Mouse (Mus musculus) retina, postnatal 1 day (tissue): ENCODE measurements around the gene Slc10a7.
"Not testable (repeated sequence)": the region's sequence is repeated elsewhere in the genome, so short reads cannot be mapped to it uniquely, and the experiment has no call there.

ENCODE experiments used
- DNase-seq: peaks from one replicate; pipeline ENCODE4 v3.0.0-alpha.2; 2012

The Slc10a7 gene

DNA sequence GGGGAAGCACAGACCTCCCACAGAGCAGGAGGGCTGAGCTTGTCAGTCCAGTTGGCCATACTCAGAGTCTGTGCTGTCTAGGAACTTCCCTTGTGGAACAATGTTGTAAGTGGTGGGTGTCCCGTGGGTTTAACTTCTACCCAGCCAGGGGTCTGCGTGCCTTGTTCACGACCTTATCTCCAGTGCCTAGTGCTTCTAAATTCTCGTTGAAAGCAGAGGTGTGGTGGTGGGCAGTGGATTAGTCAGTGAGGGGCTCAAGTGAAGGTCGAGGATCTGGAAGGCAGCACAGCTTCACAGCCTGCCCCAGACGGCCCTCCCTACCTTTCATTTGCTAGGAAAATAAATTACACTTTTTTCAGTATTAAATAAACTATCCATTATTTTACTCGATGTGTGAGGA, 161.1 kb downstream of the Slc10a7 start:
- DNase-seq = no peak

DNA sequence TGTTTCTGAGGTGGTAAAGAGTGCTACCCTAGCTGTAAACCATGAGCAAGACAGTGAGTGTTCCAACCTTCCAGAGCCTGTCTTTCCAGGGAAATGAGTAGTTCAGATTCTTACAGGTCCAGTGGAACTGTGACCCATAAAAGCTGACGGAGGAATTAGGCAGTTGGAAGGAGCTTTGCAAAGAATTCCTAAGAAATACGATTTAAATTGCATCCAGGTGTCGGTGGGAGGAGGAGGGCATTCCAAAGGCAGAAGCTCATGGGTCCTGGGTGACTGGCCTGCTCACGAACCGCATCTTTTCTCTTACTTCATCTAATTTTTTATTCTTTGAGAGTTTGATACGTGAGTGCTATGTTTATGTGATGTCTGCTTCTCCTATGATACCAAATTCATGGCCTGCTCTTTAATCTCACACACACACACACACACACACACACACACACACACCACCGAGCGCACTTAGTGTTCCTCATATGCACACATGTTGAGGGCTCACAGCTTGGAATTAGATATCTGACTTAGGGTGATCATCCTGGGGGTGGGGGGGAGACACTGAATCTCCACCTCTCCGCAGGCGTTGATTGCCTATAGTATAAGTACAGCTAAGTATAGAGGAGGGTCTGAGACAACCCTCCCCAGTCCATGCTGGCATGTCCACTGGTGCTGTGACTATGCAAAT, 169.5 kb downstream of the Slc10a7 start:
- DNase-seq = no peak

DNA sequence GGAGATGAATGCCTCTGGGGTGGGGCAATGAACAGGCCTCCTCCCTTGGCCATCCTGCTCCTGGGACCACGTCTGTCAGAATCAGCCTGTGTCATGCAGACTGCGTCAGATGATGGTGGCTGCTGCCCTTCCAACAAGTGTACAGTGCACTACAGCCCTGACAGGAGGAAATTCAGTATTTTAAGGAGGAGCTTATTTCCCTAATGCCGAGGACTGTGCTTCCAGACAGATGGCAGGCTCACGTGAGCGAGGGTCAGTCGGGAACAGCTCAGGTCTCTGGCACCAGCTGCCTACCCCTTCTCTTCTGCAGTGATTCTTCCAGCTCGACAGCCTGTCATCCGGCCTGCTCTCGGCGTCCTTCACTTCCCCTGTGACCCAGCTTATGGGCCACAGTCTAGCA, 181.6 kb downstream of the Slc10a7 start:
- DNase-seq = peak; percentile 79

DNA sequence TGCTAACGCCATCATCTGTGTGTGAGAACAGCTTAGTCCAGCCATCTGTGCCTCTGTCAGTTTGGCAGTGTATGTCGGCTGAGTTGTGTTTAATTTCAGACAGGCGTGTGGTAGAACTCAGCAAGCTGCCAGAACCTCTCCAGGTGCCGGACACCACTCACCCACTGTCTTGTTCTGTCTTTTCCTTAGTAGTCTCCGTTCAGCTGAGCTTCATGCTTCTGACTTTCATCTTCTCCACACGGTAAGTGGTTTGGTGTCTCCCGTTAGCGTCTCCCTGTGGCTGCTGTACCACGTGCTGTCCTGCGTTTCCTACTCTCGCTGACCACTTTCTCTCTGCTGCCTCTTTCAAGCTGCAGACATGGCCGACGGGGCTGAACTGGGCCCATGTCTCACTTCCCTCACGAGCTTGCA, 189.2 kb downstream of the Slc10a7 start:
- no peak for DNase-seq

DNA sequence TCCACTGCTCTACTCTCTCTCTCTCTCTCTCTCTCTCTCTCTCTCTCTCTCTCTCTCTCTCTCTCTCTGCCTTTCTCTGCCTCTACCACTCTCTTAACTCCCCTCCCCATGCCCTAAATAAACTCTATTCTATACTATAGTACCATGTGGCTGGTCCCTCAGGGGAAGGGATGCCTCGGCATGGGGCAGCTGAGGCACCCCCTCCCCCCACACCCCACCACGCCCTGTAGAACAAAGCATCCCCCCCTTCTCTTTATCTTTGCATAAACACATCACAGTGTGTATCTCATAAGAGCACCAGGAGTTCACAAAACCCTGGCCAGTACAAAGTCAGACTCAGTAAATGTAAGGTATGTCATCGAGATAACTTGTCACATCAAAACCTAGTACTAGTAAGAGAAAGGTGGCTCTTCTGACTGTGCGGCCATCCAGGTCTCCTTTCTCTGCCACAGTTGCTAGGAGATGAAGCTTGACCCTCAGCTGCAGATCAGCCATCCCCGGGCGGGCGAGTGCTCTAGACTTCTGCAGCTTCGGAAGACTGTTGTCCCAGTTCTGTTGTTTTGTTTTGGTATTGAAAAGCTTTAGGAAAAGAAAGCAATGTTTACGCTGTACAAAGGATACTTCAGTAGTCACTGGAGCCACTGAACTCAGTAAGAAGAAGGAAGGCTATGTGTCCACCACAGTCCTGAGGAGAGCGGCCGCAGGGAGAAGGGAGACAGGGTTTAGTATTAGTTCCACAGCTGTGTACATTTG, 194.1 kb downstream of the Slc10a7 start:
- peak; percentile 14 for DNase-seq

DNA sequence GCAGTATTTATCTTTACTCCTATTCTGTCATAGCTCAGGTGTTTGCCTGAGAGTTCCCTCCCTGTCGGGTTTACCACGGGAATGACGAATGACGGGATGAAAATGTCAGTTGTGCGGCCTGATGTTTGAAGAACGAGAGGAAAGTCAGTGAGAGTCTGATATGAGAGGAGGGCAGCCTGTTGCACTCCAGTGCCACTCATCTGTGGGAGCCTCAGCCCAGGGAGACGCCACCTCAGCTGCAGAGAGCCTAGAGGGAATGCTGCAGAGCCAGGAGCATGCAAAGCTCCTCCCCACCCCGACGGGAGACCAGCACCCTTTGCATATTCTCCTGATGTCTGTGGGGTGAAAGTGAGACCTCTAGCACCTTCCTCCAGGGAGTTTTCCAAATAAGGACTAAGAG, 196.8 kb downstream of the Slc10a7 start:
- no peak for DNase-seq

DNA sequence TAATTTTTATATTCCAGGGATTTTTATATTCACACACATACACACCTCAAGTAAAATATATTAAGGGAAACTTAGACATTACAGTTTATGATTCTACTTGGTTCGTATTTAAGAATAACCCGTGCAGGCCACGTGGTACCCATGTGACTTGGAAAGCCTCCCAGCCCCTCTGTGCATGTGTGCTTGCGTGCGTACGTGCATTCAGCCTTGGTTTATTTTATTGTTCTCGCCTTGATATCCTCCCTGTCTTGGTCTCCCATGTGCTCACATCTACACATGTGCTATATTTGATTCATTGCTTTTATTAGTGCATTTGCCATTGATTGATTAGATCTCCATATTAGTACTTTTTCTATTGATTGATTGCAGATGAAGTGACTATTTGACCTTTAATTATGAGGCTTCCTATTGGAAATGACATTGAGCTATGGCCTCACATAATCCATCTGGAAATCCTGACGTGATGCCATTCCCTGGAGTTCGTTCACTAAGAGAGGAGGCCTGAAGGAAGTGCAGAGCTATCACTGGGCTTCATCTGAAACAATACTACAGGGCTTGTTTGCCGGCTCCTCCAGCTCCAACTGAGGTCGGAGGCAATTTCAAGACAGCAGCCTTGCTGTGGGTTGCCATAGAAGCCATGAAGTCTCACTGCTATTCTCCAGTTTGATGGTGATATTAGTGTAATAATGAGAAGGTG, 200.9 kb downstream of the Slc10a7 start:
- no peak for DNase-seq

DNA sequence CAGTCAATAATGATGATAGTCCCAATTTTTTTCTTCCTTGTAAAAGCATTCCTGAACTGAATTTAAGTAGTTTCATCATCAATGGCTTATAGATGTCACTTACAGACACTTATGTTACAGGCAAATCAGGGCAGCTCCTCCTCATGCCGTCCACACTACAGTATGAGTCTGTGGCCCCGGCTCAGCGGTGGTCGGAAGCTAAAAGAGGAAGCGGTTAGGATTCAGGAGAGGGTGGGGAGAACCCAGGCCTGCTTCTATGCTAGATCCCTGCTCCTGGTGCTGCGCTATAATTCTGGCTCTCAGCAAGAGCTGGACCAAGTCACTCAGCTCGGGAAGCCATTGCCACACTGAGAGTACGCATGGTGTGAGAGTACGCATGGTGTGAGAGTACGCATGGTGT, 201.8 kb downstream of the Slc10a7 start:
- DNase-seq = no peak

DNA sequence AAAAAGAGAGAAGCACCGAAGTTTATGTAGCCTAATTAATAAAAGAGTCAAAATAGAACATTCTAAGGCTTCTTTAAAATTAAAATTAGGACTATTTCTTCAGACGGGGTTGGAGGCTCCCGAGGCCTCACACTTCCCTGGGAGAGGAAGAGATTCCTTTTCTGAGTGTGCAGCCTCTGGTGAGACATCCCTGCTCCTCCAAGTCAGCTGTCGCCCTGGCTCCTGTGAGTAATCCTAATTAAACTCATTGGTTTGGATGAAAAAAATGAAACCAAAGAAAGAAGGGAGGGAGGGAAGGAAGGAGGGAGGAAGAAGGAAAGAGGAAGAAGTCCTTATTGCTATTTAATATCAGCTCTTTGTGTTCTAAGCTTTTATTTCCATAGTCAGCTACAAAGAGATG, 205.7 kb downstream of the Slc10a7 start:
- no peak for DNase-seq

DNA sequence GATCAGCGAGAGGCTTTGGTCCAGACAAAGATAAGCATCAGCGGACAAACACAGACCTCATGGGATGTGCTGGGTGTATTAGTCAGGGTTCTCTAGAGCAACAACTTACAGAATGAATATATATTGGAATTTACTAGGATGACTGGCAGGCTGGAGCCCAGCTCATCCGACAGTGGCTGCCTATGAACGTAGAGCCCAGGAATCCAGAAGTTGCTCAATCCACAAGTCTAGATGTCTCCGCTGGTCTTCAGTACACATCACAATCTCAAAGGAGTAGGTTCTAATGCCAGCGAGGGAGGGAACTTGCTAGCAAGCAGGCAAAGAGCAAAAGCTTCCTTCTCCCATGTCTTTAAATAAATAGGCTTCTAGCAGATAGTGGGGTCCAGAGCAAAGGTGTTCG, 207.4 kb downstream of the Slc10a7 start:
- no peak for DNase-seq

DNA sequence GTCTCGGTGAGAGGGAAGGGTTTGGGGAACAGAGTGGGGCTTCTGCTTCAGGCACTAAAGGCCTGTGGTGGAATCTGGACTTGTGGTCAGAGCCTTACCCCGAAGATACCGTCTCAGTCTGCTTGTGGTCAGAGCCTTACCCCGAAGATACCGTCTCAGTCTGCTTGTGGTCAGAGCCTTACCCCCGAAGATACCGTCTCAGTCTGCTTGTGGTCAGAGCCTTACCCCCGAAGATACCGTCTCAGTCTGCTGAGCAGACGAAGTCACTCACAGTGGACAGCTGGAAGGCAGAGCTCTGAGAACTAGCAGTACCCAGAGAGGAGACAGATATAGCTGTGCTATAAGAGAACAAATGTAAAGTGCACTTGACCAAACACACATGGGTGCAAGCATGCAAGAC, 208.0 kb downstream of the Slc10a7 start:
- DNase-seq = not testable (repeated sequence)

DNA sequence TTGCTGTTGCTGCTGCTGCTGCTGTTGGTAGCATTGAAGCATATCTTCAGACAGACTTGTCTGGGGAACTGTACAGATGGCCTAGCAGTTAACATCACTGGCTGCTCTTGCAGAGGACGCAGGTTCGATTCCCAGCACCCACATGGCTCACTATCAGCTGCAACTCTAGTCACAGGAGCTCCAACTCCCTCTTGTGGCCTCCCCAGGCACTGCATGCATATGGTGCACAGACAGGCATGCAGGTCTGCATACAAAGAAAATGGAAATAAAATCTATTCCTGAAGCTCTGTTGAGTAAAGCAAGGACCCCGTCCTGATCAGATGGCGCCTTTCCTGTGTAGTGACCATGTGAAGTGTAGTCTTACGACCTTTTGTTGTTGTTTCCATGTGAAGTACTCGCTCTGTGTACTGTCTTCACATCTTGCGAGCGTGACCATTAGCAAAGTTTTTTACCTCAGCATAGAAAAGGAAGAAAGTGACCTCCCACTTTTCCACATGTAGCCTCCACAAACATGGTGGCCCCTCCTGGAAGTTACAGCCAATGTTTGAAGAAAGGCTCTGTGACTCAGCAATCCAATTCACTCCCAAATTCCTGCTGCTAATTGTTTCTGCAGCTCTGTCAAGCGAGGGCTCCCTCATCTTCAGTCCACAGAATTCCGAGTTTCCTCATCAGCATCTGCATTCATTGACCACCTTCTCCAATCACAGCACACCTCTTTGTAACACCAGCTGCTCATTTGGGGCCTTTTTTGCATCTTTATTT, 210.3 kb downstream of the Slc10a7 start:
- DNase-seq = no peak

DNA sequence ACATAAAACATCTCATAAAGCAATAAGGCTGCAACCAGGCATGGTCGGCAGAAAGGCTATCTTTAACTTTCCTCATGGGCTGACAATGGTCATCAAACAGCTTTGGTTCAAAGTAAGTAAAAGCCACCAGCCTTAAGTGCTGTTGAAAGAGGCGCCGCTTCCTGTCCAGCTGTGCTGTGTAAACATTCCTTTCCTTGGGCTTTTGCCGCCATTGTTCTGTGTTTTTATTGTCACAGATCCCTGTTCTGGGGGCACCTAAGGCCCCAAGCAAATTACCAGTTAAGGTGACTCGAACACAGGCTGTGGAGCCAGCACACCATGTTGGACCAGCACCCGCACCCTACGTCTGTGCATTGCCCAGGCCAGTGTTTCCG, 210.9 kb downstream of the Slc10a7 start:
- no peak for DNase-seq

DNA sequence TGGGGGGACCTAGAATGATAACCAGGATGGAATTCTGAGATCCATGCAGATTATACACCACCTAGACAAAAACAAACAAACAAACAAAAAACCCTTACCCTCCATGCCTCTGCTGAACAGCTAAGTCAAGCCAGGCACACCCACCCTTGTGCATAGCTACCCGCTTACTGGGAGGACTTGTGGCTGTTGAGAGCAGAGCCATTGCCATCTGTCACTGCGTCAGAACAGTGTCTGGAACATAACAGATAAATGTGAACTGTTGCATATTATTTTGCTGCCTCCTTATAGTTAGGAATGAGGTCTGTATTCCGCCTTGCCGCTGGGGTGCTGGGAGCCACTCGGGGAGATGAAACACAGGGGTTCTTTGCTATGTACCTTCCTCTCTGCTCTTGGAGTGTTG, 212.4 kb downstream of the Slc10a7 start:
- no peak for DNase-seq

DNA sequence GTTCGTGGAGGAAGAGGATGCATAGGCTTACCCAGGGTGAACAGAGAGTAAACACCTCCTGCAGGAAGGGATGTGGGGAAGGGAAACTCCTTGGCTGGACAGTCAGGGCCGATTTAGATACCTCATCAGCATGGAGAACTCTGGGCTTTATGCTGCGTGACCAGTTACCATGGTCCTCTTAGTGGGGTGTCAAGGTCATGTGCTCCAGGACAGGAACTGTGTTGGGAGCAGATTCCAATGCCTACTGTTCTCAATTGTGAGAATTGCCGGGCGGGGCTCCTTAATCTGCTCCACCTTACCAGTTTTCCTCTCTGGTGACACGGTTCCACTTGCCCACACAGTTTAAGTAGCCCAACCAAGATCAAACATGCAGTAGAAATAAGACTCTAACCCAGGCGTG, 213.1 kb downstream of the Slc10a7 start:
- no peak for DNase-seq

DNA sequence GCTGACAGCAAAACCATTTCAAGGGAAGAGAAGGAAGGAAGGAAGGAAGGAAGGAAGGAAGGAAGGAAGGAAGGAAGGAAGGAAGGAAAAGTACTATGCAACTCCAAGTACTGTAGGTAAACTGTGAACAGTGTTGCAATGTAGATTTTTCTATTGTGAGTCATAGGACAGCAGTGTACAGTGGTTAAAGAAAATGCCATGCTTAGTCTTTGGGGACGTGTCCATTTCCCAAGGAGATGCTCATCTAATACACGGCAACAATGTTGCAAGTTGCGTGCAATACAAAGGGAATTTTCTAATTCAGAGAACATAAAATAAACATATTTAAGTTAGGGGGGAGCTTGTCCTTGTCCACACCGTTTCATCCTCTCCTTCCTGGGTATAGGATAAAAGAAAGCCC, 215.7 kb downstream of the Slc10a7 start:
- no peak for DNase-seq

DNA sequence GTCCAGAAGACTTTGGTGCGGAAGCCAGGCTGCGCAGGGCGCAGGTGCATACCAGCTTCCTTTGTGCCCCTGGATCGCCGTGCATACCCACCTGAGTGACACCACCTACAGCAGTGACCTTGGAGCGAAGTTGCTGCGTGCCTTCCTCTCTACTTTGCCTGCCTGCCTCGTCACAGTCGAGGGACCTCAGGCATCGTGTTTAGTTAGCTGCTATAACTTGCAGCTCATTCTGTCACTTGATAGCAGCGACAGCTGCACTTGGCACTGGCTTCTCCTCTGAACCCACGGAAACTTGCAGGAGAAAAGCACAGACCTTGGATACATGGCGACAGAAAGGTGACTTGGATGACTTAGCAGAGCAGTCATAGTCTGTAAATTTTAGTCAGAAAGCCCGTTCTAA, 219.1 kb downstream of the Slc10a7 start:
- DNase-seq = no peak

DNA sequence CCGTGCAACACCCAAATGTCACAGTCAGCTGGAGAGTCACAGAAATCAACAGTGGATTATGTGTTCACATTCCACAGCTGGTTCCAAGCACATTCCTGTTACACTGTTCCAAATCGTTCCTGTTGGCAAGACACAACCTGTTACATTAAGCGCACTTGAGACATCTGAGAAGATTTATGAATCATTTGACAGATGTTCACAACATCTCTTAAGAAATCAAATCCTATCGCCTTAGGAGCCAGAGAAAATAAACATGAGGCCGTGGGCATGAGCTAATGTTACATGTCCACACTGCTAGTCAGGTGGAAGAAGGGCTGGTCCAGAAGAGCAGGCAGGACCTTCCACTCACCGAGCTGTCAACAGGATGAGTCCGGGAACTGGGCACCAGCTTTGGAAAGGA, 223.3 kb downstream of the Slc10a7 start:
- no peak for DNase-seq

DNA sequence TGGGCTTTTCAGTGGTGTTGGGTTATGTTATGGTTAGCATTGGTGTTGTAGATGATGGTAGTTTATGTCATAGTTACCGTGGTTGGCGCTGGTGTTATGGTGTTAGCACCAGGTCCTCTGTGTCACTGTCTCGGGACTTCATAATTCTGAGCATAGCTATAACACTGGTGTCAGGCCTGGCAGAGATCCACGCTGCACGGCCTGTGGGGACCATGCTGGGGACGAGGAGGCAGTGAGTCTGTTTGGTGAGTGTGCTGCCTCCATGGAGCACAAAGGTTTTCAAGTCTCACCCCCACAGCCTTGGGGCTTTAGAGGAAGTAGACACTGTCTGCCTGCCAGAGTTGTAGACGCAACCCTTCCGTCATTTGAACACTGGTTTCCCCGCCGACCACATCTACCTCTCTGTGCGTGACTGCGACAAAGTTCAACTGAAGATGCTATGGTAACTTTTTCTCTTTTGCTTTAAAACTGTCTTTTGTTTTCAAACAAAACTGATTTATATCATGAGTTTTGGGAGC, 223.9 kb downstream of the Slc10a7 start:
- no peak for DNase-seq

DNA sequence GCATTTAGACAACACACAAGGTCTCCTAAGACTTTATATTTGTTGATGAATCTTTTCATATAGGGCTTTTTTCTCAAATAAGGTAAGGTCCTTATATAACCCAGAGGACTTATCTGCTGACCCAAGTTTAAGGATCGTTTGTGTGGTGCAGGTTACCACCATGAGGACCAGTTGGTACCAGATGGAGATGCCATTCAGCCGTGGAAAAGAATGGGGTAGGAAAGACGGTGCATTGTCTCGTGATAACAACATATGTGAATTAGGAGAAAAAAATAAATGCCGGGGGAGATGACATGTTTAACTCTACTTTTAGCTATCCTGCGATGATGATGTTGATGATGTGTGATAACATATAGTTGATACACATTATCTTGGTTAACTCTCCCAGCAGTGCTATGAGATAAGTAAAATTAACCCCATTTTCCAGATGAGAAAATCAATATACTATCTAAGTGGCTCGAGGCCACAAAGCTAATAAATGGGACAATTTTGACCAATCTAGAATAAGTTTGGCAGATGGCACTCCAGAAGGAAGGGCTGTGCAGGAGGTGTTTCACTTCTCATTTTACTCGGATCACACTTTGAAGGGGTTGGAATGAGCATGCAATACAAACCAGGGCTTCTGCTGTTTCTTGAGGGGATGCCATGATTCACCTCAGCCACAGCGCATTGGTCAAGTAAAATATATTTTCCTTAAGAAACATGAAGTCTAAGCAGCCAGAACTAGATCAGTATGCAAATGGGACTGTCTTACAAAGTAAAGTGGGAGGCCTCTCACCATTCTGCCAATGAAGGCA, 225.8 kb downstream of the Slc10a7 start:
- no peak for DNase-seq

DNA sequence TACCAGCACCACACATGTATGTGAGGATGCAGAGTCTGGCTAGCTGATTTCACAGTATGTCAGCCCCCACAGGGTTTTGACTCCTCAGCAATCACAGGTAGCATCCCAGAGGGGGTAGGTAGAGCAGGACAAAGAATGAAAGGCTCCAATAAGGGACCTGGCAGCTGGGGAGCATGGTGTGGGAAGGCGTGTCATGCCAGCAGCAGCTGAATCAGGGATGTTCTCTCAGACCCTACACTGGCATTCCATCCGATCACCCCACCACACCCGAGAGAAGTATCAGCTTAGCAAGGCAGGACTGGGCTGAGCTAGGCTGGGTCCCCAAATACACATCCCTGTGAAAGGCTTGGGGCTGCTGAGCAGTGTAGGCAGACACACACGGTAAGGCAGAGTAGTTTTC, 229.2 kb downstream of the Slc10a7 start:
- DNase-seq = no peak

DNA sequence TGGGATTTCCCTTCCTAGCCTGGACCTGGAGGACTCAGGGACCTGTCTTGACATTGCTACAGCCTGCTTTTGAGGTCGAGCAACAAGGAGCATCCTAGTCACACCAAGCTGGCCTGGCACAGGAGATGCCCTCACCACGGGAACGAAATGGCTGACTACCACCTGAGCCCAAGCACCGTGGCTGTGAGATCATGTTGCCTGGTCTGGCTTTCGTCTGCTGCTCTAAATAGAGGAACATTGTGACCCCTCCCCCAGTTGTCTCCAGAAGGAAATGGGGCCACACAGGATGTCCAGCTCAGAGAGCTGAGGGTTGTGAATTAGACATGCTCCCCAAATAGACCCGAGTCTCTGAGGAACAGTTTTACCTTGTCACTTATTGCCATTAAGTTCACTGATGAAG, 231.8 kb downstream of the Slc10a7 start:
- no peak for DNase-seq
